Mouse (Mus musculus) liver, embryonic 12.5 days (tissue): ENCODE measurements around the gene Olfr350. TPM values are rescaled to one million over a fixed set of nuclear protein-coding genes. Genes with fewer than 3 reads are reported as not detected.

Experiments used
- ATAC-seq: fragments of 200-750 bp; cut with Nextera tagmentation; 2 replicates; pipeline ENCODE4 v1.8.0; 2017; ENCODE audit warnings: moderate number of reproducible peaks, mild to moderate bottlenecking, moderate library complexity
- H3K27ac ChIP-seq: fragments of 300-500 bp; sonication (generic); 2 replicates; pipeline ENCODE4 v1.5.1; 2016; ENCODE audit warnings: mild to moderate bottlenecking
- H3K27me3 ChIP-seq: fragments of 300-500 bp; sonication (generic); replicated peaks from 2 replicates; pipeline ENCODE4 v1.6.1; 2016; ENCODE audit warnings: mild to moderate bottlenecking, moderate library complexity
- H3K36me3 ChIP-seq: fragments of 300-500 bp; sonication (generic); 2 replicates; pipeline ENCODE4 v1.6.1; 2016; ENCODE audit warnings: mild to moderate bottlenecking, moderate library complexity
- H3K4me1 ChIP-seq: fragments of 300-500 bp; sonication (generic); 2 replicates; pipeline ENCODE4 v1.6.1; 2016
- H3K4me2 ChIP-seq: fragments of 300-500 bp; sonication (generic); 2 replicates; pipeline ENCODE4 v1.6.1; 2016; ENCODE audit warnings: mild to moderate bottlenecking, moderate library complexity
- H3K4me3 ChIP-seq: fragments of 300-500 bp; sonication (generic); 2 replicates; pipeline ENCODE4 v1.5.1; 2016; ENCODE audit warnings: mild to moderate bottlenecking, moderate library complexity
- H3K9ac ChIP-seq: fragments of 300-500 bp; sonication (generic); 2 replicates; pipeline ENCODE4 v1.6.1; 2016; ENCODE audit warnings: mild to moderate bottlenecking, moderate library complexity
- H3K9me3 ChIP-seq: fragments of 300-500 bp; sonication (generic); replicated peaks from 2 replicates; pipeline ENCODE4 v1.6.1; 2016; ENCODE audit warnings: mild to moderate bottlenecking, moderate library complexity
- WGBS: fragments of 180-500 bp; shearing (Covaris S2); methylation state at CpG from one replicate; pipeline ENCODE4 v1.1.7; 2016; ENCODE audit not compliant: insufficient replicate concordance; 5-methylcytosine and 5-hydroxymethylcytosine counted together
- polyA plus RNA-seq: library from polyadenylated mRNA; unstranded; fragments of >200 nt; fragmentation: Nextera tagmentation; extraction: Ambion mirVana; gene quantifications from 2 replicates; pipeline ENCODE4 v1.2.1, GENCODE M21; 2016

Olfr350 gene
- polyA plus RNA-seq: not detected in 2 replicates

- no peak for ATAC-seq
- Histone ChIP-seq H3K27me3 (no peaks in the 10 kb centered on the region), H3K4me1 (no peaks in the 10 kb centered on the region), H3K9me3 (peaks cover 6% of the 10 kb centered on the region; the same call in 1 of the 2 replicates), H3K9ac (no peak within 1 kb of the TSS), H3K27ac (no peak within 1 kb of the TSS), H3K36me3 (no peaks in the 10 kb centered on the region), H3K4me2 (no peak within 1 kb of the TSS), H3K4me3 (no peak within 1 kb of the TSS)
- WGBS: 58% methylated on average over 1 of the region's 1 CpGs
Measured at GRCm38 (mm10) chr2:36846010-36846409, at the start of gene Olfr350. Olfr350 (plus strand) TSS chr2:36846310.

DNA sequence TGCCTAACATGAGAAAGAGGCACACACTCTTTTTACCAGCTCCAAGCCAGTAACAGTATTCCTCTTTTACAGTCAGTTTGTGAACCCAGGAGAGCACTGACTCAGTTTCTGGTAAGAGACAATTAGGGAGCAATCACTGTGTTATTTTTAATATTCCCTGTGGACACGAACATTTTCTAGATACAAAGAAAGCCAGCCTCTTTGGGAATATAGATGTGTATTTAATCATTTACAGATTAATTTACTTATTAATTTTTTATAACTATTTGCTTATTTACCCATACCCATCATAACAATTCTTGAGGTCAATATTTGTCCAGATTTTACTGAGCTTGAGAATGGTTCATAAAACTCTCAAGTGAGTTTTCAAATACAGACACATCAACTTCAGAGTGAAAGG lies 29.2 kb upstream of the Olfr350 start, which contains the start of gene Olfr3:
Olfr3 (minus strand) TSS at position 101 of the 400 bp plus-strand sequence.
- Histone ChIP-seq H3K4me2 (no peak within 1 kb of the TSS), H3K4me3 (no peak within 1 kb of the TSS), H3K4me1 (no peaks in the 10 kb centered on the region), H3K9me3 (peaks cover 9% of the 10 kb centered on the region), H3K9ac (no peak within 1 kb of the TSS), H3K27me3 (no peaks in the 10 kb centered on the region), H3K36me3 (no peaks in the 10 kb centered on the region), H3K27ac (no peak within 1 kb of the TSS)
- ATAC-seq: no peak
- 30% methylated on average over 1 of the region's 1 CpGs for WGBS

DNA sequence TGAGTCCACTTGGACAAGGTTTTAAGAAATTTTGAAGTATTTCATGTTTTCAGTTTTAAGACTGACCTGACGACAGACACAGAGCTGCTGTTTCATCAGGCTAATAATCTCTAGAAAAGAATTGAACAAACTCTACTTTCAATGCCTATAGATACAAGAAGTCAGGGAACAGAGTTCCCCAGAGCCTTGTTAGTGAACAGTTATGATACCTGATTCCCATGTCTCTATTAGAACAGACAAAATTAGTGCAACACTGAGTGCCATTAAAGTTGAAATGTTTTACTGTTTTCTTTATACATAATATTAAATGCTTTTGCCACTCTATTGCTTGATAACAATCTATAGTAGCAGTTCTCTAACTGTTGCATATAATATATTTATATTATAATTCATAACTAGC lies 16.4 kb downstream of the Olfr350 start, which contains the start of gene Olfr351:
Olfr351 (minus strand) TSS at position 101 of the 400 bp plus-strand sequence.
- H3K9ac ChIP-seq: no peak within 1 kb of the TSS

GRCm38 (mm10) chr2:36868160-36868559 lies 22.1 kb downstream of the Olfr350 start, which contains the start of gene Olfr352:
Olfr352 (plus strand) TSS chr2:36868460.
- ATAC-seq: no peak
- WGBS: 67% methylated on average over 1 of the region's 1 CpGs
- Histone ChIP-seq H3K4me3 (no peak within 1 kb of the TSS), H3K4me1 (no peaks in the 10 kb centered on the region), H3K27me3 (no peaks in the 10 kb centered on the region), H3K9me3 (no peaks in the 10 kb centered on the region), H3K27ac (no peak within 1 kb of the TSS), H3K9ac (no peak within 1 kb of the TSS), H3K4me2 (no peak within 1 kb of the TSS), H3K36me3 (no peaks in the 10 kb centered on the region)

More for the DNA sequence above, 16.4 kb downstream of the Olfr350 start, which contains the start of gene Olfr351:
- ATAC-seq: no peak
- H3K27me3 ChIP-seq: no peaks in the 10 kb centered on the region
- 63% methylated on average over 1 of the region's 1 CpGs for WGBS
- no peak within 1 kb of the TSS for H3K4me2 ChIP-seq
- H3K9me3 ChIP-seq: 0 out of 2 replicates have a peak, but pooled peaks cover 4% of the 10 kb centered on the region
- no peak within 1 kb of the TSS for H3K27ac ChIP-seq
- H3K4me3 ChIP-seq: no peak within 1 kb of the TSS
- no peaks in the 10 kb centered on the region for H3K4me1 ChIP-seq
- H3K36me3 ChIP-seq: no peaks in the 10 kb centered on the region

GRCm38 (mm10) chr2:36892836-36893235 lies 46.7 kb downstream of the Olfr350 start, which contains the start of gene Olfr353:
Olfr353 (minus strand) TSS chr2:36892936.
- H3K4me1 ChIP-seq: no peaks in the 10 kb centered on the region
- no peak within 1 kb of the TSS for H3K9ac ChIP-seq
- no peak within 1 kb of the TSS for H3K27ac ChIP-seq
- no peaks in the 10 kb centered on the region; the same call in 1 of the 2 replicates for H3K9me3 ChIP-seq
- ATAC-seq: no peak
- H3K36me3 ChIP-seq: no peaks in the 10 kb centered on the region
- H3K27me3 ChIP-seq: no peaks in the 10 kb centered on the region
- H3K4me2 ChIP-seq: no peak within 1 kb of the TSS
- H3K4me3 ChIP-seq: no peak within 1 kb of the TSS

DNA sequence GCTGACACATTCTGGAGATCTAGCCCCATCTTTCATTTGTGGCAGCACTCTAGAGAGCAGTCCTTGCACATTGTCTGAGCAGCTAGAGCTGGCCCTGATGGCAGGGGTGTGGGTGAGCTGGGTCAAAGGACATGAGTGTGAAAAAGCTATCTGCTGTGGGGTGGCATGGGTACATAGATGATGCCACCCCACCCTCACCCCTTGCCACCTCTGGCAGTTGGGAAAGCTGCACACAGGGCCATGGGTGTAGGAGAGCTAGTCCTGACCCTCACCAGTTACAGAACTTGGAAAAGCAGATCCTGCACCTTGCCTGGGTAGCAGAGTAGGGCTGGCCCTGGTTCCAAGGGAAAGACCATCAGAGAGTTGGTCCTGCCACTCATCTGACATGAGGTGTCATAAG lies 51.0 kb downstream of the Olfr350 start:
- no peaks in the 10 kb centered on the region for H3K36me3 ChIP-seq

More for the DNA sequence above, 51.0 kb downstream of the Olfr350 start:
- H3K27me3 ChIP-seq: no peaks in the 10 kb centered on the region
- no peaks in the 10 kb centered on the region; the same call in 1 of the 2 replicates for H3K9me3 ChIP-seq
- no peak overlapping the region for H3K27ac ChIP-seq
- H3K4me2 ChIP-seq: no peak overlapping the region
- no peaks in the 10 kb centered on the region for H3K4me1 ChIP-seq
- ATAC-seq: no peak
- H3K9ac ChIP-seq: no peak overlapping the region
- no peak overlapping the region for H3K4me3 ChIP-seq

Other genes with a start within 250 kb of the Olfr350 start
- not detected in 2 replicates for gene Olfr345, start 206.3 kb upstream of the Olfr350 start, polyA plus RNA-seq
- gene Olfr346, start 160.5 kb upstream of the Olfr350 start, polyA plus RNA-seq: not detected in 2 replicates
- not detected in 2 replicates for gene Olfr347, start 114.4 kb upstream of the Olfr350 start, polyA plus RNA-seq
- gene Olfr348, start 62.0 kb upstream of the Olfr350 start, polyA plus RNA-seq: not detected in 2 replicates
- not detected in 2 replicates for gene Olfr50, start 55.8 kb upstream of the Olfr350 start, polyA plus RNA-seq
- not detected in 2 replicates for gene Olfr3, start 29.3 kb upstream of the Olfr350 start, polyA plus RNA-seq
- not detected in 2 replicates for gene Olfr351, start 16.4 kb downstream of the Olfr350 start, polyA plus RNA-seq
- not detected in 2 replicates for gene Olfr352, start 22.1 kb downstream of the Olfr350 start, polyA plus RNA-seq
- gene Olfr353, start 46.6 kb downstream of the Olfr350 start, polyA plus RNA-seq: not detected in 2 replicates
- gene Olfr354, start 59.4 kb downstream of the Olfr350 start, polyA plus RNA-seq: not detected in 2 replicates
- gene Olfr355, start 82.6 kb downstream of the Olfr350 start, polyA plus RNA-seq: not detected in 2 replicates
- gene Olfr356, start 90.8 kb downstream of the Olfr350 start, polyA plus RNA-seq: not detected in 2 replicates
- not detected in 2 replicates for gene Olfr357, start 147.5 kb downstream of the Olfr350 start, polyA plus RNA-seq
- not detected in 2 replicates for gene Olfr358, start 163.0 kb downstream of the Olfr350 start, polyA plus RNA-seq
- gene Olfr360, start 219.4 kb downstream of the Olfr350 start, polyA plus RNA-seq: not detected in 2 replicates
- not detected in 2 replicates for gene Olfr361, start 243.0 kb downstream of the Olfr350 start, polyA plus RNA-seq